19 mouse cellular contexts compared by ENCODE assay signal in the genomic region with DNA sequence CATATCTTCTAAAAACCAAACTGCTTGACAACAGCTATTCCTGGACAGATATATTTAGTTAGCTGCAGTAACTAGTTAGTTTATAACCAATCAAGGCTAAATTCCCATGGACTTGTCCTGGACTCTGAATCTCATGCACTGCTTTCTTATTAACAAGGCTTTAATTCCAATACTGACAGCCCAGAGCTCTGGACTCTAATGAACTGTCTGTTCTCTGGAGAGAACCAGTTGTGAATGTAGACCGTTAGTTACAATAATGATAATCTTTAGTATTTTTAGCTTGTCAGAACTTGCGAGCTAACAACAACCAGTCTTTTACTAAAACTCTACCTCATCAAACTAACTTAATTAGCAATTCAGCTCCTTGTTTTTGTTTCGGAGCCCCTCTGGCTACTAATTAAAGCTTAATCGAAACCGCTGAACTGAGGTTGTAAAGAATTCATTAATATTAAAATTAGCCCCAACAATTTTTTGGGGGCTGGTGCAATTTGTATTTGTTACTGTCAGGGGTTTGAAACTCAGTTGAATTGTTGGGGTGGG.
"Had no signal": no experiment of that assay in that cellular context is flagged by ENCODE, and none has a peak within 500 bp of the region (broad histone marks: within the 10 kb centered on the region; RNA-seq: fewer than 3 reads in every experiment).

No protein-coding gene starts in this region.

- H3K27ac ChIP-seq: kidney, postnatal 0 days; liver, embryonic 13.5 days; midbrain, embryonic 15.5 days; neural tube, embryonic 13.5 days; stomach, postnatal 0 days had no signal

- H3K9me3 ChIP-seq: liver, embryonic 13.5 days; midbrain, embryonic 15.5 days; neural tube, embryonic 13.5 days had no signal

- H3K4me3 ChIP-seq: liver, embryonic 13.5 days; midbrain, embryonic 15.5 days; myocyte; neural tube, embryonic 13.5 days had no signal

- H3K9ac ChIP-seq: liver, embryonic 13.5 days; midbrain, embryonic 15.5 days; neural tube, embryonic 13.5 days had no signal

- H3K36me3 ChIP-seq: liver, embryonic 13.5 days; midbrain, embryonic 15.5 days; neural tube, embryonic 13.5 days had no signal

- H3K27me3 ChIP-seq: liver, embryonic 13.5 days; midbrain, embryonic 15.5 days; neural tube, embryonic 13.5 days had no signal

- ATAC-seq: intestine, postnatal 0 days; midbrain, embryonic 15.5 days had no signal

- DNase-seq: kidney, adult 8-10 months; kidney, postnatal 36 days; liver, embryonic 13.5 days; lung, adult 2 months; lung, postnatal 14 days; lung, postnatal 4 days; right cerebral cortex, adult 18-20 months; right cerebral cortex, postnatal 14 days; right cerebral cortex, postnatal 4 days; thymus, adult 2 months; thymus, postnatal 14 days; thymus, postnatal 4 days had no signal

- H3K4me1 ChIP-seq: liver, embryonic 13.5 days; midbrain, embryonic 15.5 days had no signal

- H3K4me2 ChIP-seq: liver, embryonic 13.5 days; midbrain, embryonic 11.5 days; midbrain, embryonic 15.5 days; neural tube, embryonic 13.5 days had no signal
